Mouse (Mus musculus) retina, embryonic 14.5 days (tissue): ENCODE measurements around the gene Fbxo21.
A peak's percentile ranks its signal among the peaks of the same experiment; 100 is the strongest.

Experiments used
- DNase-seq: peaks from one replicate; pipeline ENCODE4 v3.0.0-alpha.2; 2015; ENCODE audit warnings: low spot score

Fbxo21 gene

GRCm38 (mm10) chr5:117976657-117977500 is at the start of gene Fbxo21:
TSS of gene Fbxo21 (plus strand) at chr5:117976730.
- DNase-seq: peak; percentile 98

- no peak for DNase-seq
Observed at GRCm38 (mm10) chr5:117928553-117928952, 48.0 kb upstream of the Fbxo21 start.

- DNase-seq: no peak
Observed at GRCm38 (mm10) chr5:117932222-117932621, 44.3 kb upstream of the Fbxo21 start.

- peak; percentile 95 for DNase-seq
Observed at GRCm38 (mm10) chr5:117932862-117933261, 43.7 kb upstream of the Fbxo21 start.

DNA sequence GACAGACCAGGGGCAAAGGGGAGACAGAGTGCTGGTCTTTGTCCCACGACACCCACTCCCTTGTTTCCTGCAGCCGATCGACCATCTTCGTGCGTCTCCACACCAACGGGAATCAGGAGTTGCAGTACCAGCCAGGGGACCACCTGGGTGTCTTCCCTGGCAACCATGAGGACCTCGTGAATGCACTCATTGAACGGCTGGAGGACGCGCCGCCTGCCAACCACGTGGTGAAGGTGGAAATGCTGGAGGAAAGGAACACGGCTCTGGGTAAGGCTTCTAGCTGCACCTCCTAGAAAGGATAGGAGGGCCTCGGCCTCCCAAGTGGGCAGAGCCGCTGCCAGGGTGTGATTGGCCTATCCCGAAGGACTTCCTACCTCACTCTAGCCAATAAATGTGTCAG is 40.2 kb upstream of the Fbxo21 start:
- DNase-seq: no peak

- DNase-seq: no peak
Observed at GRCm38 (mm10) chr5:117937186-117937585, 39.3 kb upstream of the Fbxo21 start.

DNA sequence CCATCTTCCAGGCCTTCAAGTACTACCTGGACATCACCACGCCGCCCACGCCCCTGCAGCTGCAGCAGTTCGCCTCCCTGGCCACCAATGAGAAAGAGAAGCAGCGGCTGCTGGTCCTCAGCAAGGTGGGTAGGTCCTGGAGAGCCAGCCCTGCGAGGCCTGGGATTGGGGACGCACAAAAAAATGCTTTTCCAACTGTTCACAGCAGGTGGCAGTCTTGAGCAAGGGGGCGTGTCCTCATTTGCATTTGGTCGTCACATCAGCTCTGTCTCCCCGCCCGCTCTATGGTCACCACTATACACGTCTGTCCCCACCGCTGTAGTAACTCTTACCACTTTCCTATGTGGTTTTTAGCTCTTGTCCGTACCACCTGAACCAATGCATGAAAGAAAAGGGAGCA is 38.3 kb upstream of the Fbxo21 start:
- DNase-seq: peak; percentile 77

DNA sequence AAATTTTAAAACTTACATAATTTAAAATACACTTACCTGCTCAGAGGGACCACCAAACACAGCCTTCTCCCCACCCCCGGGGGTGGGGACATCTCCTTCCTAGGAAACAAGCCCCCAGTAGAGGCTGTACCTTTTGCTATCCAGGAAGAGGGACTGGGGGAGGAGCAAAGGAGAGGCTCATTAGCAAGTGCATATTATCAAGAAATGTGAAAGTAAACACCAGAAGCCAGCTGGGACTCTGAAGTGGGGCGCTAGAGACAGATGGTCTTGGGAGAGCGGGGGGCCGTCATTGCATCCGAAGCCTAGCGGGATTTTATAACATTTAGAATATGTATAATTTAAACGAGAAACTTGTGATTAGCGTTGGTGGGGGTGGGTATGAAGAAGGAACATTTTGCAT is 37.1 kb upstream of the Fbxo21 start:
- DNase-seq: no peak

- DNase-seq: no peak
Observed at GRCm38 (mm10) chr5:117941552-117941951, 35.0 kb upstream of the Fbxo21 start.

- DNase-seq: peak; percentile 75
Observed at GRCm38 (mm10) chr5:117946605-117947004, 29.9 kb upstream of the Fbxo21 start.

DNA sequence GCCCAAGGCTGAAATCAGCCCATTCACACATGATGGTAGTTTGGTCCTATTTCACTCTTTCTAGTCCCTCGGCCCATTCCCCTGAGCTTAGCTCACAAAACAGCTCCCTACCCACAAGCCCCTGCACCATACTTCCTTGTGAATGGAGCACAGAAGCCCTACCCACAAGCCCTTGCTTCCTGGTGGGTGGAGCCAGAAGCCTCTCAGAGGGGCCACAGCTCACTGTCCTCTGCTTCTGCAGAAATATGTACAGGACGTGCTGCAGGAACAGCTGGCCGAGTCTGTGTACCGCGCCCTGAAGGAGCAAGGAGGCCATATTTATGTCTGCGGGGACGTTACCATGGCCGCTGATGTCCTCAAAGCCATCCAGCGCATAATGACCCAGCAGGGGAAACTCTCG is 27.1 kb upstream of the Fbxo21 start:
- no peak for DNase-seq

DNA sequence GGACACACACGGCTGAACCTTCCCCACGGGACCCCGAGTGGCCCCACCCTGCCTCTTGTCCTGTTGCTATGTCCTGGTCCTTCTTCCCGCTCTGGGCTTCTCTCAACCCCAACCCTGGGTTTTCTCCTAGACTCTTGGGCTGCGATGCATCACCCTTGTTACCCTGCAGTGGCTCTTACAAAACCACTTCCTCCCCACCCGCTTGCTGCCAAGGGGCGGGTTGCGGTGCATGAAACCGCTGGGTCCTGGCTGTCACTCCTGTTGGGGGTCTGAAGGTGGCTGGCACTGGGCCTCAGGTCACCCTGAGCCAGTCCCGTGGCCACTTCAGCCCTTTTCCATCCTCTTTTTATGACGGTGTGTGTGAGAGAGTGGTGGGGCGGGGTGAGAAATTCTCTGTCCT is 22.6 kb upstream of the Fbxo21 start:
- no peak for DNase-seq

DNA sequence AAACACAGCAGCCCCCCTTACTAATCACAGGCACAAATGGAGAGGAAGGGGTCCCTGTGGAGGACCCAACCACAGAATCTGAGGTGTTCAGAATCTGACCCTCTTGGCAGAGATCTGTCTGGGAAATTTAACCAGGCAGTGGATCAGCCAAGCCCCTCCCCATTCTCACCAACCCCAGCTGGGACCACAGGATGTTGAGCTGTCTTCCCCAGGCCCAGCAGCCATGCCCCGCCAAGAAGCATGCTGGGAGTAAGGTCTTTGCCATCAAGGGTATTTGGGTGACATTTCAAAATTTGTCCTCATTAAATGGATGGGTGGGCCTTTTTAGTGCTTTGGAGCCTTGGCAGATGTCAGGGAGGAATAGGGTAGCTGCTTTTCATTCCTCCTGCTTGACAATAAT is 22.1 kb upstream of the Fbxo21 start:
- no peak for DNase-seq

DNA sequence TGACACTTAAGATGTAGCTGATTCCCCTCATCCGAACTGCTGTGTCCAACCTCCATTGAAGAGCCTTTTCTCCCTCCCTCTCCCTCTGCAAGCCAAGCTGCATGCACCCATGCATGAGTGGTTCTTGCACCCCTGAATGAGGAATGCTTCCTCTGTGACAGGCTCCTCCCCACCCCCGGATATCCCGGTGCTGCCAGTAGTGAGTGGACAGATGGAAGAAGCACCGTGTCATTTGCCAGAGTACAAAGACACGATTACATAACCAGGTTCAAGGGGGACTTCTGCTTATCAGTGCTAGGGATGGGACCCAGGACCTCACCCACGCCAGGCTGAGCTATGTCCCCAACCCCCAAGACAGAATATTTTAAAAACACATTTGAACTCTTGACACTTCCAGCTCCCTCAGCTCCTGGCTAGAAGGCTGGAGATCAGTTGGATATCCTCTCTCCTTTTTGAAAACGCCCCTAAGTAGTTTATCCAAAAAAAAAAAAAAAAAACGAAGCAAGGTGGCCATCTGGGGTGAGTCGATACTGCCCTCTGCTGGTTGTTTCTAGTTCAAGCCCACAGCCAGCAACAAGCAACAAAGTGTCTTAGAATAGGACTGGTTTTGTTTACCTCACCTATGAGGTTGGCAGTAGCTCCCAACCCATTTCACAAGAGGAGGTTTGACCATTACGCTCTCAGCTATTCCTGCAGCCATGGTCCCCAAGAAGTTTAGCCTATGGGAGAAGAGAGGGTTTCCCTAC is 20.7 kb upstream of the Fbxo21 start:
- peak; percentile 76 for DNase-seq

- DNase-seq: no peak
Observed at GRCm38 (mm10) chr5:117964750-117965149, 11.8 kb upstream of the Fbxo21 start.

GRCm38 (mm10) chr5:117966956-117967355 is 9.6 kb upstream of the Fbxo21 start:
- DNase-seq: no peak

DNA sequence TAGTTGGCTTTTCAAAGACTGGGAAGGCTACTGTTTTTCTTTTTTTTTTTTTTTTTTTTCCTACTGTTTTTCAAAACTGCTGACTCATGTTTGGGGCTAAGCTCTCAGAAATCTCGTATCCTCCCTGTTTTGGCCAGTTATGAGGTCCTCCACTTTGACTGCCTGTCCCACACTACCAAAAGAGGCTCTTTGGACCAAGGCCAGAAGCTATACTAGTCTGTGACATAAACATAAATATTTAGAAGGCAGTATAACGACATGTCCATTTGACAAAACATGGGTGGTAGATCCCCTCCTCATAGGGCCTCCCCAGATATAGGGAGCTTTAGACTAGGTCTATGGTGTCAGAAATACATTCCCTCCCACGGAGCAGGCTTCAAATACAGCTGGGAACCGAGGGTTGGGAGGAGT is 8.9 kb upstream of the Fbxo21 start:
- DNase-seq: no peak

DNA sequence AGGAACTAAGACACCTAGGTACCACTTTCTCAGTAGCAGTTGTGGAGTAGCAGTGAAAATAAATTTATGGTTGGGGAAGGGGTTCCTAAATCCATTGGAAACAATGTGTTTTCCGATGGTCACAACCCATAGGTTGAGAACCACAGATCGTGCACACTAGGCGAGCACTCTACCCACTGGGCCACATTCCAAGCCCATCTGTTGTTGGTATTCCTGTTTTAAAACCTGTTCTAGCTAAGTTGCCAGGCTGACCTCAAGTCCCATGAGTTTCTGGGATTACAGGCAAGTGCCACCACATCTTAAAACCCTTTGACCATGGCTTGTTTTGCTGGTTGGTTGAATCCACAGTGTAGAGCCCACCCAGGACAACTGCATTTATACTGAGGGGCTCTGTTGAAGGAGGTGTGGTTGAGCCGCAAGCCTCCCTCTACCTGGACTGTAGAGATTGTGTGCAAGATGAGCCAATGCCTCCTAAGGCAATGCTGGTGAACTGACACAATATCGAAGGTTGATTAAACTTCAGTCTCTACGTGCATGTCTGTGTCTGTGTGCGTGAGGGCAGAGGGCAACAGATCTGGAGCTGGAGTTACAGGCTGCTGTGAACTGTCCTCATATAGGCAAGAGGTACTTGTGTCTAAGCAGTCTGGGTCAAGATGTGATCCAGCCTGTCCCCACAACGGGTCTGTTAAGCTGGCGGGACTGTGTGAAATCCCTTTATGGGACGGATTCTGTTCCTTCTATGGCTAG is 6.7 kb upstream of the Fbxo21 start:
- DNase-seq: no peak

- DNase-seq: no peak
Observed at GRCm38 (mm10) chr5:117976263-117976656, 270 bp upstream of the Fbxo21 start.

GRCm38 (mm10) chr5:117977501-117978158 is 1.1 kb downstream of the Fbxo21 start:
- peak; percentile 25 for DNase-seq

DNA sequence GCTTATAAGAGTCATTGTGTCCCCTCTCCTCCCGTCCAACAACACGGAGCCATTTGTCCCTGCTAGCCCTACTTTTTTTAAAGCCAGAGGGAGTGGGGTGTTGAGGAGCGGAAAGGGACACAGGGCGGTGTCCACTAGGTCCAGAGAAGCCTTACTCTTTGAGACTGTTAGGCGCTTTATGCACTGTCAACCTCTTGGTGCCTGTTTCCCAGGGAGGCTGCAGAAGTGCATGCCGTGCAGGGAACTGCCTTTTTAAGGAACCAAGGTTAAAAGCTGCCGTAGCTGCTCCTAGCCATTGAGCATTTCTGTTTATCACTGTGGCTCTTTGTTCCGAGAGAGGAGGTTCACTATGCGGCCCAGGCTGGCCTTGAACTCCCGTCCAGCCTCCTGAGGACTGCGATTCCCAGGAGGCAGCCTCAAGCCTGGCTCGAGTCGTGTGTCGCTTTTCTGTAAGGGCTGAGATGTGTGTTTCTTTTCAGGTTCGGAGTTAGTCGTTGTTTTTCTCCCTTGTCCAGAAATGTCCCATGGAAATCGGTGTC is 1.7 kb downstream of the Fbxo21 start:
- DNase-seq: no peak

DNA sequence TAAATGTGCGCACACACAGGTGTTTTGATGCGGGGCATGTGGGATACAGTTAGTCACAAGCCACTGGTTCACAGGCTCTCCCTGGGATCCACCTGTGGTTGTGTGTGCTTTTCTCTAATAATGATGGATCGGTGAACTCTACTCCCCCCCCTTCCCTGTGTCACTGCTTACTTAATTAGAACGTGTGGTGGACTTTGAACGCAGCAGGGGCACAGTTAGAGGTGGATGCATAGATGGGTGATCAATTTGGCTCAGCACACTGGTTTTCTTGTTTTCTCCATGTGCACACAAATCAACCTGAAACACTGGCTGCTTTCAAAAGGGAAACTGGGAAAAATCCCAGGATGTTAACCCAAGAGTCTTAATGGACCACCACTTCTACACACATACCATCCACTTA is 2.6 kb downstream of the Fbxo21 start:
- DNase-seq: no peak
